Mouse (Mus musculus): Measurements from ENCODE around the gene Gjb1. TPM values are rescaled to one million over a fixed set of nuclear protein-coding genes. Genes with fewer than 3 reads are reported as not detected.
"Not testable (repeated sequence)": the region's sequence is repeated elsewhere in the genome, so short reads cannot be mapped to it uniquely, and the experiment has no call there.

Gene Gjb1
- polyA plus RNA-seq, 1 experiment from 2014 or later, result 174 TPM

DNA sequence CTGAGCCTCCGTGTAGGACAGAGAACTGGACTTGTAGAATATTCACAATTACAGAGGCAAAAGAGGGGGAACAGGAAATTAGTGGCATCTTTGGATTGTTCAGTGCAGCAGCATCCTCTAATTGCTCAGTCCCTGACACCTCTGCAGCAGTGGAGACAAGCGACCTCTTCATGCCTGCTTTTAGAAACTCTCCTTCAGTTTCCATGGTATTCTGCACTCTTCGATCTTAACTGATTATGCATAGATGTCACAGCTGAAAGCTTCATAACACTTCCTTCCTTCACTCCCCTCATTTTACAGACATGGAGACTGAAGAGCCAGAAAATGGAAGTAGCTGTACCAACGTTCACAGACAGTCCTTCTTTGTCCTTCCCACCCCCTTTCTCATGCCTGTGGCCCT, 29.7 kb upstream of the Gjb1 start:
- Histone ChIP-seq H3K4me1 (ENCODE audit: control insufficient read depth, low read depth, low read length) (no peaks in the 10 kb centered on the region; the same call in 1 of the 2 replicates), H3K4me2 (ENCODE audit: low read depth, low read length) (no peak overlapping the region), H3K36me3 (ENCODE audit: control insufficient read depth, insufficient read depth) (no peaks in the 10 kb centered on the region), H3K9me3 (replicated peaks; ENCODE audit: control insufficient read depth, low read length) (no peaks in the 10 kb centered on the region), H3K27ac (ENCODE audit: low read length) (no peak overlapping the region), H3K27me3 (ENCODE audit: control insufficient read depth, insufficient read depth, low read depth, low read length) (no peaks in the 10 kb centered on the region; the same call in 1 of the 2 replicates), H3K9ac (ENCODE audit: low read depth, low read length) (no peak overlapping the region), H3K4me3 (ENCODE audit: low read depth, low read length) (no peak overlapping the region)
- ATAC-seq (ENCODE audit: low read depth), result no peak
- 28% methylated on average over 4 of the region's 4 CpGs for WGBS (ENCODE audit: insufficient replicate concordance)

DNA sequence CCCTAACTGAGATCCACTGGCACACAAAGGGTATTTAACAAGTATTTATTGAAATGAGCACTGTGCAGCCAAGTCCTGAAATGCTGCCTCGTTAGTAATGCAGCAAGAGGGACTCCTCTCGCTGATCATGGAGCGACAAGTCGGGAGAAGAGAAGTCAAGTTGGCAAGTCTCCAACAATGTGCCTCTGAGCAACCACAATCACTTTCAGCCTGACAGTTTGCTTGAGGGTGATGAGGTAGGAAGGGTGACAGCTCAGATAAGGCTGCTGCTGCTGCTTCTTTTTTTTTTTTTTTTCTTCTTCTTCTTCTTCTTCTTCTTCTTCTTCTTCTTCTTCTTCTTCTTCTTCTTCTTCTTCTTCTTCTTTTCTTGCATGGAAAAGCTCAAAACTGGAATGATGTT, 25.0 kb upstream of the Gjb1 start:
- no peaks in the 10 kb centered on the region; the same call in 1 of the 2 replicates for H3K27me3 ChIP-seq (ENCODE audit: control insufficient read depth, insufficient read depth, low read depth, low read length)
- peak overlapping the region; percentile 13; the same call in 1 of the 2 replicates for H3K4me2 ChIP-seq (ENCODE audit: low read depth, low read length)
- H3K27ac ChIP-seq (ENCODE audit: low read length), result no peak overlapping the region
- no peak overlapping the region for H3K9ac ChIP-seq (ENCODE audit: low read depth, low read length)
- ATAC-seq (ENCODE audit: low read depth), result no peak
- no peaks in the 10 kb centered on the region for H3K9me3 ChIP-seq (replicated peaks; ENCODE audit: control insufficient read depth, low read length)
- WGBS (ENCODE audit: insufficient replicate concordance), result 23% methylated on average over 4 of the region's 4 CpGs
- H3K36me3 ChIP-seq (ENCODE audit: control insufficient read depth, insufficient read depth), result no peaks in the 10 kb centered on the region
- no peak overlapping the region for H3K4me3 ChIP-seq (ENCODE audit: low read depth, low read length)
- H3K4me1 ChIP-seq (ENCODE audit: control insufficient read depth, low read depth, low read length), result no peaks in the 10 kb centered on the region; the same call in 1 of the 2 replicates

DNA sequence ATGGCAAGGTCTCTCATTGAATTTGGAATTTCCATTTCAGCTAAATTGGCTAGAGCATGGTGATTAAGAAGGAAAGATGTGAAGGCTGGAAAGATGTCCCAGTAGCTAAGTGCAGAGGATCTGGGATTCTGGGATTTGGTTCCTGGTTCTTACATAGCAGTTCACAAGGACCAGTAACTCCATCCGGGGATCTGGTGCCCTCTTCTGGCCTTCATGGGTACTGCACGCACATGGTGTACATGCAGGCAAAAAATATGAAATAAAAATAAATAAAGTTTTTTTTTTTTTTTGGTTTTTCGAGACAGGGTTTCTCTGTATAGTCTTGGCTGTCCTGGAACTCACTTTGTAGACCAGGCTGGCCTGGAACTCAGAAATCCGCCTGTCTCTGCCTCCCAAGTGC, 17.3 kb upstream of the Gjb1 start:
- not testable (repeated sequence) for H3K4me1 ChIP-seq (ENCODE audit: control insufficient read depth, low read depth, low read length); H3K27ac ChIP-seq (ENCODE audit: low read length); H3K4me2 ChIP-seq (ENCODE audit: low read depth, low read length); H3K36me3 ChIP-seq (ENCODE audit: control insufficient read depth, insufficient read depth); H3K9ac ChIP-seq (ENCODE audit: low read depth, low read length); H3K27me3 ChIP-seq (ENCODE audit: control insufficient read depth, insufficient read depth, low read depth, low read length); H3K9me3 ChIP-seq (replicated peaks; ENCODE audit: control insufficient read depth, low read length); H3K4me3 ChIP-seq (ENCODE audit: low read depth, low read length); ATAC-seq (ENCODE audit: low read depth)
- WGBS (ENCODE audit: insufficient replicate concordance), result 46% methylated on average over 4 of the region's 4 CpGs

DNA sequence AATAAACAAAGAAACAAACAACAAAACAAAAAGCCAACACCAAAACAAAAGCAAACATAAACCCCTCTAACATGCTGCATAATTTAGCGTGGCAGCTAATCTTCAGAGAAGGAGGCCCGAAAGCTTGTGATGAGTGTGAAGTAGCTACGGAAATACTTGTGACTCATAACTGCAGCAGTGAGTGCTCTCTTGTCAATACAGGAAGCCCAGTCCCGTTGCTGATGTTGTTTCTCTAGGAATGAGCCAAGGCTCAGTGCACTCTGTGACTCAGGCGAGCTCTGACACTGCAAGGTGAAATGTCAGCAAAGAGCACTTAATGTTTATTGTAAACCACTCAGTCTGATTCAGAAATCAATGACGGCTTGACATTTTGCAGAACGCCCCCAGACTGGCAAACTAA, 7.2 kb upstream of the Gjb1 start:
- H3K36me3 ChIP-seq (ENCODE audit: control insufficient read depth, insufficient read depth), result no peaks in the 10 kb centered on the region
- no peak overlapping the region for H3K9ac ChIP-seq (ENCODE audit: low read depth, low read length)
- H3K4me2 ChIP-seq (ENCODE audit: low read depth, low read length), result no peak overlapping the region
- H3K9me3 ChIP-seq (replicated peaks; ENCODE audit: control insufficient read depth, low read length), result no peaks in the 10 kb centered on the region
- WGBS (ENCODE audit: insufficient replicate concordance), result 55% methylated on average over 7 of the region's 7 CpGs
- H3K27ac ChIP-seq (ENCODE audit: low read length), result no peak overlapping the region
- ATAC-seq (ENCODE audit: low read depth), result no peak
- no peak overlapping the region for H3K4me3 ChIP-seq (ENCODE audit: low read depth, low read length)
- no peaks in the 10 kb centered on the region for H3K27me3 ChIP-seq (ENCODE audit: control insufficient read depth, insufficient read depth, low read depth, low read length)
- H3K4me1 ChIP-seq (ENCODE audit: control insufficient read depth, low read depth, low read length), result no peaks in the 10 kb centered on the region

DNA sequence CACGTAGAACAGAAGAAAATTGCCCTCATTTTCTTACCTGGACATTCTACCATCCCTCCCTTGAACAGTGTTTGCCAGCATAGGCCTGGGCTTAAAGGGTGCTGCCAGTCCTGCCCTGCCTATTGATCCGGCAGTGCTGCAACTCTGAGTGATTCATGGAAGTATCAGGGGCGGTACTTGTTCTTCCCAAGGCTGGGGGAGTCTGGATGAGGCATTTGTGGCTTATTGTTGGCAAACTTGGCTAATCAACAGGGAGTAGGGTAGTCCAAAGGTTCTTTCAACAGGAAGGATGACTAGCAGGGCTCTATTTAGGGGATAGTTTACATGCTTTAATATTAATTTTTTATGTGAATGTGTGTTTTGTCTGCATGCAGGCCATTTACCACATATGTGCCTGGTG, 5.6 kb upstream of the Gjb1 start:
- Histone ChIP-seq H3K27me3 (ENCODE audit: control insufficient read depth, insufficient read depth, low read depth, low read length) (no peaks in the 10 kb centered on the region), H3K9me3 (replicated peaks; ENCODE audit: control insufficient read depth, low read length) (no peaks in the 10 kb centered on the region), H3K4me3 (ENCODE audit: low read depth, low read length) (no peak overlapping the region), H3K4me2 (ENCODE audit: low read depth, low read length) (no peak overlapping the region), H3K27ac (ENCODE audit: low read length) (no peak overlapping the region), H3K36me3 (ENCODE audit: control insufficient read depth, insufficient read depth) (no peaks in the 10 kb centered on the region), H3K4me1 (ENCODE audit: control insufficient read depth, low read depth, low read length) (no peaks in the 10 kb centered on the region), H3K9ac (ENCODE audit: low read depth, low read length) (no peak overlapping the region)
- WGBS (ENCODE audit: insufficient replicate concordance), result 47% methylated on average over 3 of the region's 3 CpGs
- ATAC-seq (ENCODE audit: low read depth), result peak; percentile 27; the same call in 1 of the 2 replicates

DNA sequence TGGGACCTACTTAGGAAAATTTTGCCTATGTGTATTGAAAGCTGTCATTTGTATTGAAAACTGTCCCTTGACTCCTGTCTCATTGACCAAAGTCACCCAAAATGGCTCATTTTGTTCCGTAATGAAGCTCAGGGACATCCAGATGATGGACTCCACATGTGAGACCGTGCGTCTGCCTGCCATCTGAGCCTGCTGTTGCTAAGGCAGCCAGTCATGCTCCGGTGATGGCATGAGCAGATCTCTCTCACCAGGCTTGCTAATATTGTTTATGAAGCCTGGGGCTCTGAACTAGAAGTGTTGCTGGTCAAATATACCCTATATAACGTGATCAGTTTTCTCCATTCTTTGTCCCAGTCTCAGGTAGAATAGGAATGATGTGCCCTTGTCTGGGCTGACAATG, 3.2 kb upstream of the Gjb1 start:
- no peak overlapping the region for H3K4me3 ChIP-seq (ENCODE audit: low read depth, low read length)
- H3K9me3 ChIP-seq (replicated peaks; ENCODE audit: control insufficient read depth, low read length), result no peaks in the 10 kb centered on the region
- no peak overlapping the region for H3K27ac ChIP-seq (ENCODE audit: low read length)
- 62% methylated on average over 5 of the region's 5 CpGs for WGBS (ENCODE audit: insufficient replicate concordance)
- no peak for ATAC-seq (ENCODE audit: low read depth)
- no peaks in the 10 kb centered on the region for H3K36me3 ChIP-seq (ENCODE audit: control insufficient read depth, insufficient read depth)
- no peak overlapping the region for H3K4me2 ChIP-seq (ENCODE audit: low read depth, low read length)
- no peak overlapping the region for H3K9ac ChIP-seq (ENCODE audit: low read depth, low read length)
- no peaks in the 10 kb centered on the region for H3K4me1 ChIP-seq (ENCODE audit: control insufficient read depth, low read depth, low read length)
- H3K27me3 ChIP-seq (ENCODE audit: control insufficient read depth, insufficient read depth, low read depth, low read length), result peaks cover 2% of the 10 kb centered on the region; the same call in 1 of the 2 replicates

DNA sequence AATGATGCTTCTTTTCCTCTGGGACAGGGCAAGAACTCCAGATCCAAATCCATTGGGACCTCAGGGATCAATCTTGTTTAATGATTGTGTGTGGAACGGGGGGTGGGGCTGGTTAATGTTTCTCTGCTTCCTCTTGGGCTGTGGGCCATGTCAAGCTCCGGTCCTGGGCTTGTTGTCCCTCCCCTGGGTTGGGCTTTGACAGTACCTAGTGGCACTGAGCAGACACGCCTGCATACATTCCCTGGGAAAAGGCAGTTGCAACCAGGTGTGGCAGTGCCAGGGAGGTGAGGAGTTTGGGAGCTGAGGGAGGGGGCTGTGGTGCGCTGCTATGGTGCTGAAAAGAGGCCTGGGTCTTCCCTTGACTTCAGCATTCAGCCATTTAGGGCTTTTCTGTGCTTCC, 898 bp downstream of the Gjb1 start:
- H3K27me3 ChIP-seq (ENCODE audit: control insufficient read depth, insufficient read depth, low read depth, low read length), result peaks cover 5% of the 10 kb centered on the region; the same call in 1 of the 2 replicates
- H3K27ac ChIP-seq (ENCODE audit: low read length), result 0 out of 2 replicates have a peak overlapping the region, but pooled peaks have one; percentile 19
- no peak overlapping the region for H3K4me2 ChIP-seq (ENCODE audit: low read depth, low read length)
- ATAC-seq (ENCODE audit: low read depth), result peak; percentile 87
- H3K4me3 ChIP-seq (ENCODE audit: low read depth, low read length), result peak overlapping the region; percentile 43
- WGBS (ENCODE audit: insufficient replicate concordance), result 35% methylated on average over 4 of the region's 4 CpGs
- no peaks in the 10 kb centered on the region for H3K4me1 ChIP-seq (ENCODE audit: control insufficient read depth, low read depth, low read length)
- H3K9ac ChIP-seq (ENCODE audit: low read depth, low read length), result peak overlapping the region; percentile 31; the same call in 1 of the 2 replicates
- no peaks in the 10 kb centered on the region for H3K9me3 ChIP-seq (replicated peaks; ENCODE audit: control insufficient read depth, low read length)
- no peaks in the 10 kb centered on the region for H3K36me3 ChIP-seq (ENCODE audit: control insufficient read depth, insufficient read depth)

DNA sequence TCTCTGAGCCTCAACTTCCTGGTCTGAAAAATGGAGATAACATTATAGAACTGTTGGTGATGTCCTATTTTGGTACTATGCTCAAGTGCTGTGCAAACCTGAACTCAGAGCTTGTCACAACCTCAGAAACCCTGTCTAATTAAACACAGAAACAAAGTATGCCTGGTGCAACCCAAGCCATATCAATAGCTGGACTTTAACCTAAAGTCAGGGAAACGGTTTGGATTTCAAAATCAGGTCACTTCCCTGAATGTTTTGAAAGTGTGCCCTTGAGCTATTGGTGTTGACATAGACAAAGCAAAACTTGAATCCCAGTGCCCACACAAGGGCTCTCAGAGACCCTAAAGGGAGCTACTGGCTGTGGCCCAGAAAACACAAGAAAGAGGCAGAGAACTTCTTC, 3.6 kb downstream of the Gjb1 start:
- Histone ChIP-seq H3K9ac (ENCODE audit: low read depth, low read length) (no peak overlapping the region), H3K9me3 (replicated peaks; ENCODE audit: control insufficient read depth, low read length) (no peaks in the 10 kb centered on the region), H3K4me1 (ENCODE audit: control insufficient read depth, low read depth, low read length) (no peaks in the 10 kb centered on the region), H3K4me2 (ENCODE audit: low read depth, low read length) (peak overlapping the region; percentile 37), H3K4me3 (ENCODE audit: low read depth, low read length) (no peak overlapping the region; the same call in 1 of the 2 replicates), H3K36me3 (ENCODE audit: control insufficient read depth, insufficient read depth) (no peaks in the 10 kb centered on the region), H3K27ac (ENCODE audit: low read length) (no peak overlapping the region; the same call in none of the 2 replicates), H3K27me3 (ENCODE audit: control insufficient read depth, insufficient read depth, low read depth, low read length) (peaks cover 26% of the 10 kb centered on the region)
- 0 out of 2 replicates have a peak, but pooled peaks have one; percentile 28 for ATAC-seq (ENCODE audit: low read depth)
- 34% methylated on average over 1 of the region's 1 CpGs for WGBS (ENCODE audit: insufficient replicate concordance)

DNA sequence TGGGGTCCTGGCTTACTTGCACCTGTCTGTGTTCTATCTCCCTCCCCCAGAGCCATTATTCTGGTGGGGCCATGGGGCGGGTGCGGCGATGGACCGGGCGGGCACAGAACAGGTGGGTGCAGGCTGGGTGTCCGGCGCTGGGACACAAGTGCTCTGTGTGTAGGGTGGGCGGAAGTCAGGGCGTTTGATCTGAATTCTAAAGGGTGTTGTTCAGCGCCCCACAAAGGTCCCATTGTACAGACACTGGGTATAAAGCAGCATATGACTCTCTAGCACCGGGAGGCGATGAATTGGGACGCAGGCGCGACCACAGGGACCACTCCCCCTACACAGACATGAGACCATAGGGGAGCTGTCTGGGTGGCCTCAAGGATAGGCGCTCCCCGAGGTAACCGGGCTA, 7.3 kb downstream of the Gjb1 start:
- H3K27ac ChIP-seq (ENCODE audit: low read length), result no peak overlapping the region
- H3K36me3 ChIP-seq (ENCODE audit: control insufficient read depth, insufficient read depth), result no peaks in the 10 kb centered on the region
- WGBS (ENCODE audit: insufficient replicate concordance), result 40% methylated on average over 18 of the region's 18 CpGs
- H3K9ac ChIP-seq (ENCODE audit: low read depth, low read length), result no peak overlapping the region
- peaks cover 30% of the 10 kb centered on the region for H3K27me3 ChIP-seq (ENCODE audit: control insufficient read depth, insufficient read depth, low read depth, low read length)
- no peaks in the 10 kb centered on the region for H3K4me1 ChIP-seq (ENCODE audit: control insufficient read depth, low read depth, low read length)
- H3K4me3 ChIP-seq (ENCODE audit: low read depth, low read length), result no peak overlapping the region
- H3K4me2 ChIP-seq (ENCODE audit: low read depth, low read length), result no peak overlapping the region
- H3K9me3 ChIP-seq (replicated peaks; ENCODE audit: control insufficient read depth, low read length), result no peaks in the 10 kb centered on the region
- ATAC-seq (ENCODE audit: low read depth), result no peak

Data from liver, embryonic 16.5 days (tissue).